Mouse (Mus musculus) liver, adult 2 months (tissue): ENCODE measurements around the gene Klf15. TPM values are rescaled to one million over a fixed set of nuclear protein-coding genes. Genes with fewer than 3 reads are reported as not detected.

ENCODE experiments used
- DNase-seq: peaks from one replicate; pipeline ENCODE4 v3.0.0-alpha.2; 2011; ENCODE audit warnings: low read depth, low spot score; ENCODE audit errors: extremely low read depth
- H3K27ac ChIP-seq: fragments of 200-500 bp; replicated peaks from 2 replicates; pipeline ENCODE4 v1.5.1; 2012; ENCODE audit warnings: low read depth, mild to moderate bottlenecking, control low read depth, inconsistent platforms, low read length; ENCODE audit not compliant: insufficient read depth
- H3K27me3 ChIP-seq: fragments of 200-500 bp; 2 replicates; pipeline ENCODE4 v1.6.1; 2012; ENCODE audit warnings: mild to moderate bottlenecking, moderate library complexity, low read length, inconsistent platforms; ENCODE audit not compliant: control insufficient read depth, insufficient read depth
- H3K36me3 ChIP-seq: fragments of 200-500 bp; 2 replicates; pipeline ENCODE4 v1.6.1; 2012; ENCODE audit warnings: low read length, inconsistent platforms; ENCODE audit not compliant: control insufficient read depth, insufficient read depth
- H3K4me1 ChIP-seq: fragments of 200-500 bp; 2 replicates; pipeline ENCODE4 v1.6.1; 2011; ENCODE audit warnings: low read length; ENCODE audit not compliant: control insufficient read depth, insufficient read depth
- H3K4me3 ChIP-seq: fragments of 200-500 bp; 2 replicates; pipeline ENCODE4 v1.5.1; 2011; ENCODE audit warnings: low read depth, mild to moderate bottlenecking, control low read depth, low read length, moderate library complexity; ENCODE audit not compliant: insufficient read depth
- H3K79me2 ChIP-seq: fragments of 200-500 bp; 2 replicates; pipeline ENCODE4 v1.6.1; 2012; ENCODE audit warnings: inconsistent platforms, mild to moderate bottlenecking, low read length, moderate library complexity; ENCODE audit not compliant: control insufficient read depth, insufficient read depth
- H3K9ac ChIP-seq: fragments of 200-500 bp; 2 replicates; pipeline ENCODE4 v1.6.1; 2012; ENCODE audit warnings: low read depth, mild to moderate bottlenecking, control low read depth, inconsistent platforms, low read length
- CTCF ChIP-seq: fragments of 200-500 bp; IDR thresholded peaks from 2 replicates; pipeline ENCODE4 v1.5.1; 2011; ENCODE audit warnings: low read depth, low read length, control low read depth
- POLR2A ChIP-seq: fragments of 200-500 bp; IDR thresholded peaks from 2 replicates; pipeline ENCODE4 v1.6.1; 2011; ENCODE audit warnings: low read length, control low read depth; ENCODE audit not compliant: insufficient read depth; ENCODE audit errors: extremely low read depth
- WGBS: fragments of 180-500 bp; shearing (Covaris S2); methylation state at CpG from one replicate; pipeline ENCODE4 v1.1.7; 2018; 5-methylcytosine and 5-hydroxymethylcytosine counted together
- polyA plus RNA-seq: library from polyadenylated mRNA; depleted of rRNA; stranded (reverse); fragments of >200 nt; gene quantifications from 2 replicates; pipeline ENCODE4 v1.2.3, GENCODE M21; 2012
- total RNA-seq: library from RNA; depleted of rRNA; stranded (reverse); fragments of >200 nt; gene quantifications from 2 replicates; pipeline ENCODE4 v1.2.3, GENCODE M21; 2014

Gene Klf15
- total and polyA plus RNA-seq, 2 experiments = 147 to 148 TPM

GRCm38 (mm10) chr6:90450179-90450578 is 12.2 kb upstream of the Klf15 start:
- Histone ChIP-seq H3K4me3 (no peak overlapping the region), H3K27ac (peak overlapping the region; percentile 62), H3K9ac (peak overlapping the region; percentile 42; the same call in 1 of the 2 replicates), H3K79me2 (no peaks in the 10 kb centered on the region), H3K36me3 (no peaks in the 10 kb centered on the region), H3K27me3 (no peaks in the 10 kb centered on the region), H3K4me1 (peaks cover 6% of the 10 kb centered on the region)
- DNase-seq = peak; percentile 92
- WGBS = 13% methylated on average over 7 of the region's 7 CpGs
- no peak for TF ChIP-seq POLR2A
- TF ChIP-seq CTCF = peak; percentile 91

GRCm38 (mm10) chr6:90450697-90451096 is 11.7 kb upstream of the Klf15 start:
- DNase-seq = peak; percentile 96
- no peaks in the 10 kb centered on the region for H3K36me3 ChIP-seq
- H3K4me3 ChIP-seq = no peak overlapping the region
- 5% methylated on average over 5 of the region's 5 CpGs for WGBS
- no peak for TF ChIP-seq CTCF
- no peak for TF ChIP-seq POLR2A
- H3K4me1 ChIP-seq = peaks cover 6% of the 10 kb centered on the region
- H3K79me2 ChIP-seq = no peaks in the 10 kb centered on the region
- H3K27me3 ChIP-seq = no peaks in the 10 kb centered on the region
- peak overlapping the region; percentile 42 for H3K9ac ChIP-seq
- peak overlapping the region; percentile 73 for H3K27ac ChIP-seq

DNA sequence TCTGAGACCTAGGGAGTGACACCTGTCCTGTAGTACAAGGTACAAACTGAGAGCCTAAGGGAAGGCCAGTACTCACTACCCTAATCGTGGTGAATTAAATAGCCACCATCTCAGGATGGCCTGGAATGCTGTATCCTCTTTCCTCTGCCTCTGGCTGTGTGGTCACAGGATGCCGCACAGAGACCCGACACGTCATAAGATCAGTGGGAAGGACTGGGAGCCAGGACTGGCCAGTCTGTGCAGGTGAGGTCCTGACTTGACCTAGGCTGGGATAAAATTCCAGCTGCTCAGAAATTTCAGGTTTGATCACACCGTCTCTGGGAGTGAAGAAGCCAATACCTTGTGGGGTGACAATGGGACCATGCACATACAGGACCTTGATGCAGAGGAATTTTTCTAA is 10.9 kb upstream of the Klf15 start:
- Histone ChIP-seq H3K27me3 (no peaks in the 10 kb centered on the region), H3K27ac (peak overlapping the region; percentile 73), H3K4me3 (no peak overlapping the region), H3K79me2 (no peaks in the 10 kb centered on the region), H3K9ac (peak overlapping the region; percentile 22; the same call in 1 of the 2 replicates), H3K36me3 (no peaks in the 10 kb centered on the region), H3K4me1 (peaks cover 6% of the 10 kb centered on the region)
- DNase-seq = no peak
- 68% methylated on average over 5 of the region's 5 CpGs for WGBS
- no peak for TF ChIP-seq CTCF
- no peak for TF ChIP-seq POLR2A

DNA sequence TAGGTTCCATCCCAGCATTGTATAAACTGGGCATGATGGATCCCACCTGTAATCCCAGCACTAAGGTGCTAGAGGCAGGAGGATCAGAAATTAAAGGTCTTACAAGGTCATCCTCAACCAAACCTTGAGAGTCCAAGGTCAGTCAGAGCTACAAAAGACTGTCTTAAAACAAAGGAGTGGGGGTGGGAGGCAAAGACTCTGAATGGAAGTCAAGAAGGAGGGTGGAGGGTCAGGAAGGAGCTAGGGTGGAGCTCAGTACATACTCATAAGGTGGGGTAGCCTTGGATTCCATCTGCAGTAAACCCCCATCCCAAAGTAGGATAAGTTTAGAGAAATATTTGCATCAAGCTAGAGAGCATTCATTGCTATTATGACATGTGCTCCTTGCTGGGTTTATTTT is 9.8 kb upstream of the Klf15 start:
- no peak for TF ChIP-seq POLR2A
- TF ChIP-seq CTCF = no peak
- no peaks in the 10 kb centered on the region for H3K79me2 ChIP-seq
- no peak overlapping the region for H3K9ac ChIP-seq
- H3K27ac ChIP-seq = no peak overlapping the region
- DNase-seq = no peak
- peaks cover 6% of the 10 kb centered on the region for H3K4me1 ChIP-seq
- H3K27me3 ChIP-seq = no peaks in the 10 kb centered on the region
- no peak overlapping the region for H3K4me3 ChIP-seq
- no peaks in the 10 kb centered on the region for H3K36me3 ChIP-seq

DNA sequence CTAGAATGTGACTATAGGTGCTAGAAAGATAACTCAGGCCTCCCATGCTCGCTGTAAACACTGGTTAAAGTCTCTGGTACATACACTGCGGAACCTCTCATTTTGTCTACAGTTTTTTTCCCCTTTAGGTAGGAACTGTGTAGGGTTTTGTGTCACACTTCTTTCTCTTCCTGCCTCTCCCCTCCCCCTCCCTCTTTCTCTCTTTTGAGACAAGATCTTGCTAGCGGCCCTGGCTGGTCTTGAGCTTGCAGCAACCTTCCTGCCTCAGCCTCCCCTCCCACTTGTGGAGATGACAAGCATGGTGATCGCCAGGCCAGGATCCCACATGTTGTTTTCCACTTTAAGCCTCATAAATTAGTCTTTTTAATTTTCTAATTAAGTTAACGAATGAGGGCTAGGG is 8.6 kb upstream of the Klf15 start:
- 93% methylated on average over 5 of the region's 5 CpGs for WGBS

GRCm38 (mm10) chr6:90457421-90457820 is 5.0 kb upstream of the Klf15 start:
- 87% methylated on average over 2 of the region's 2 CpGs for WGBS
- no peaks in the 10 kb centered on the region for H3K36me3 ChIP-seq
- no peak for DNase-seq
- peaks cover 13% of the 10 kb centered on the region for H3K4me1 ChIP-seq
- H3K9ac ChIP-seq = no peak overlapping the region
- no peaks in the 10 kb centered on the region for H3K27me3 ChIP-seq
- H3K4me3 ChIP-seq = no peak overlapping the region
- no peaks in the 10 kb centered on the region for H3K79me2 ChIP-seq
- no peak for TF ChIP-seq POLR2A
- no peak for TF ChIP-seq CTCF
- H3K27ac ChIP-seq = no peak overlapping the region

More for the DNA sequence above, 8.6 kb upstream of the Klf15 start:
- no peak overlapping the region for H3K9ac ChIP-seq
- no peaks in the 10 kb centered on the region for H3K27me3 ChIP-seq
- H3K36me3 ChIP-seq = no peaks in the 10 kb centered on the region
- H3K4me3 ChIP-seq = no peak overlapping the region
- TF ChIP-seq POLR2A = no peak
- no peak for TF ChIP-seq CTCF
- no peak overlapping the region for H3K27ac ChIP-seq
- H3K4me1 ChIP-seq = peaks cover 6% of the 10 kb centered on the region
- no peaks in the 10 kb centered on the region for H3K79me2 ChIP-seq
- DNase-seq = no peak
